Mouse (Mus musculus) cerebral cortex, adult 2 months (tissue): Measurements from ENCODE around the gene Celsr1.

Experiments used
- WGBS: fragments of 180-500 bp; shearing (Covaris S2); methylation state at CpG from one replicate; pipeline ENCODE4 v1.1.7; 2018; 5-methylcytosine and 5-hydroxymethylcytosine counted together

The Celsr1 gene

DNA sequence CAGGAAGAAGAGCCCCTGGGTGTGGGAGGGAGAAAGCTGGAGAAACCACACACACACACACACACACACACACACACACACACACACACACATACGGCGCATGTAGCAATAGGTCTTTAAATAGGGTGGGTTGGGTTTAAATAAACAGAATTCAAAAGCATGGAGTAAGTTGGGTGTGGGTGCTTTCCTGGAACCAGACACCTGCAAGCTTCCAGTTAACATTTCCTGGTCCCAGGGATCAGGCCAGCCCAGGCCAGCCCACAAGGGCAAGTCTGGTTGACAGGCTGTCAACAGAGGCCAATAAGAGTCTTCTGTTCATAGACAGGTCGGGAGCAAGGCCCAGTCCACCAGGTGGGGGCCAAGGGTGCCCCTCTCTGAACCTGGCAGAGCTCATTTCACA, 2.3 kb upstream of the Celsr1 start:
- WGBS: 79% methylated on average over 3 of the region's 3 CpGs

- WGBS: 32% methylated on average over 12 of the region's 12 CpGs
Observed at GRCm38 (mm10) chr15:86034781-86035360, 1.3 kb upstream of the Celsr1 start.

DNA sequence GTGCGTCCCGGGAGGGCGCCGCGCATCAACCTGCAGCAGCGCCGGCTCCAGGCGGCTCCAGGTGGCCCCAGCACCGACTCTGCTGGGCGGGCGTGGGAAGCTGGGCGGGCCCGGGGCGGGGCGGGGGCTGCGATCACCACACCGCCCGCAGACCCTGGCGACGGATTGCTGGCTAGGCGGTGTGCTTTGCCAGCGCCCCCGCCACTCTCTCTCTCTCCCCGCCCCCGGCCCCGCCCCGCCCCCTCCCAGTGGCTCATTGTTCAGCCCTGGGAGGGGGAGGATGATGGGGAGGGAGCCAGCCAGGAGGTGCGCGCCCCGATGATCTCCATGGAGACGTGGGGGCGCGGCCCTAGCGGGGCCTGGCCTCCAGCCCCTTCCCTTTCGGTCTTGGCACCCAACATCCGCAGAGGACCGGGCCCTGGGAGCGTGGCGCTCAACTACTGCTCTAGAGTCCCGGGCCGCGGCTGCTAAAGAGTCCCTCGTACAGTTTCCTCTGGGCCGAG, 495 bp upstream of the Celsr1 start:
- under 1% methylated on average over 44 of the region's 44 CpGs for WGBS

- 2% methylated on average over 38 of the region's 38 CpGs for WGBS
Observed at GRCm38 (mm10) chr15:86032811-86033190, 776 bp downstream of the Celsr1 start.

- 74% methylated on average over 14 of the region's 14 CpGs for WGBS
Observed at GRCm38 (mm10) chr15:86029981-86030380, 3.6 kb downstream of the Celsr1 start.

GRCm38 (mm10) chr15:86027871-86028270, 5.7 kb downstream of the Celsr1 start:
- WGBS: 85% methylated on average over 8 of the region's 8 CpGs

GRCm38 (mm10) chr15:86021971-86022370, 11.6 kb downstream of the Celsr1 start:
- WGBS: 83% methylated on average over 9 of the region's 9 CpGs

DNA sequence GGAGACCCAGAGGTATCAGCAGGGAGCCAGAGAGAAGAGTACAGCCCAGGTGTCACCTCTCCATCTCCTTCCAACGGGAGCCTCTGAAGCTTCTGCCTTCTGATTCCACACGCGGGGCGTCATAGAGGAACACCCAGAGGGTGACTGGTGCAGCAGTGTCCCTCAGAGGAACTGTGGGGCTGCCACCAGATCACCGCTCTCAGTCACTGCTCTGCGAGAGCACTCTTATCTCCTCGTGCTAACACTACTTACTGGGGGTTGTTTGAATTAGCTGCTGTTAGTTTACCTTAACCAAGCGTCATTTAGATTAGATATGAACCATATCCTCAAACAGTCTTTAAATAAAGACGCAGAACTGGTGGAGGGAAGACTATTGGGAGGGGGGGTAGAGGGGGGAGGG, 12.3 kb downstream of the Celsr1 start:
- 86% methylated on average over 9 of the region's 9 CpGs for WGBS

DNA sequence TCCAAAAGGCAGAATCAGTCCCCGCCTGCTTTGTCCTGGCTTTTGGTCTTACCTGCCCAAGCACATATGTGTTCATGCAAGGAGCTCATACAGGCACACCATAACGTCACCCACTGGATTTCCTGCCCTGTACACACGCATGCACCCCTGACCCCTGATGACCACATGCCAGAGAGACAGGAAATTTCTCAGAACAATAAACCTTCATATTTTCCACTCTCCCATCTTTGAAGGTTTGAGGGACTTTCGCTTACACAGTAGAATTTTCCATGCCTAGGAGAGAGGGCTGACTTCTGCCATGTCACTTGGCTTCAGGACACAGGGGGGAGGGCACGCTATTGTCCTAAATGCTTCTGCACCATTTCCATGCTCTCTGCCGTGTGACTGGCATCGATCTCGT, 13.6 kb downstream of the Celsr1 start:
- 65% methylated on average over 8 of the region's 8 CpGs for WGBS

DNA sequence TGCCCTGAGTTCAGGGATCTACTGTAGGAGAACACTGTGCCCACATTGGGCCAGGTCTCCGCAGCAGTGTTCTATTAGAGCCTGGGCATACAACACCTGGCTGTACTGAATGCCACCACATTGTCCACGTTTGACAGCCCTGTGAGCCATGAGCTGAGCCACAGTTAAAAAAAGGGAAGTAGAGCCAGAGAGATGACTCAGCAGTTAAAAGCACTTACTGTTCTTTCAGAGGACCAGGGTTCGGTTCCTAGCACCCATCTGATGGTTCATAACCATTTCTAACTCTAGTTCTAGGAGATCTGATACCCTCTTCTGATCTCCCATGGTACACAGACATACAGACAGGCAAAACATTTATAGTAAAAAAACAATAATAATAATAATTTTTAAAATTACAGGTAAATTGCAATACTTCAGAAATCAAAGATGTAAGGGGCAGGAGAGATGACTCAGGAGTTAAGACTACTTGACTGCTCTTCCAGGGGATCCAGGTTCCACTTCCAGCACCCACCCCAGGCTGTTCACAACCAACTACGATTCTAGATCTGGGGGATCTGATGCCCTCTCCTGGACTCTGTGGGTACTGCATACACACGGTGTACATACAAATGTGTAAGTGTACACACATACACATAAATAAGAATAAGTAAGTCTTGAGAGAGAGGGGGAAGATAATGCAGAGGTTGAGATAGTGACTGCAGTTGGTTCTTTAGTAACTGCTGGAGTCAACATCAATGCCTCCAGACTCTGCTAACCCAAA, 14.6 kb downstream of the Celsr1 start:
- WGBS: 97% methylated on average over 5 of the region's 5 CpGs

- WGBS: 95% methylated on average over 6 of the region's 6 CpGs
Observed at GRCm38 (mm10) chr15:86017336-86017735, 16.2 kb downstream of the Celsr1 start.

DNA sequence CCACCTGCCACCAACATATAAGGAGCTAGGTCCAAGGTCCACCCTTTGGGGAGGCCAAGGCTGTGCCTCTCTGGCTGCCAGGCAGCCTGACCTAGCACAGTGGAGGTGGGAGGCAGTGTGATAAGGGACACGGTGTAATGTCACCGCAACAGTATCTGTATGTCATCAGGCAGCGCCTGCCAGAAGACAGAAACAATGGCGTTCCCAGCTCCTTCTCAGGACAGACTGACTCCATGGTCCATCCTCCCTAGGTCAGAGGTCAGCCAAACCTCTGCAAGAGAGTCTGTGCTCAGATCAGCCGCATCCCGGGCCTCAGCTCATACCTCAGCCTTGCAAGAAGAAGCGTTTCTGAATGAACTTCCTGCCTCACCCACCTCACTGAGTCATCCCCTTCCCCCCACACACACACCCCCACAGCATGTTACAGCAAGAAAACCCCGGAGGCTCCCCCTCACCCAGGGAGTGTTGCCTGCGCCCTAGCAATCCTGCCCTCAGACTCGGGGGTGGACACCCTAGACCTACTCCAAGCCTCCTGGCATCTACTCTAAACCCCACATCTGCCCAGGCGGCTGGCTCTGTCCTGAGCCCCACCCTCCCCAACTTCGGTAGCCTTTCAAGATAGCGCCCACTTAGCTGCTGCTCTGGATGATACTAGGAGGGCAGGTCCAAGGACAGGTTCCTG, 17.6 kb downstream of the Celsr1 start:
- 54% methylated on average over 13 of the region's 13 CpGs for WGBS

- WGBS: 70% methylated on average over 7 of the region's 7 CpGs
Observed at GRCm38 (mm10) chr15:86015026-86015425, 18.6 kb downstream of the Celsr1 start.

- WGBS: 64% methylated on average over 10 of the region's 10 CpGs
Observed at GRCm38 (mm10) chr15:86013656-86014055, 19.9 kb downstream of the Celsr1 start.

DNA sequence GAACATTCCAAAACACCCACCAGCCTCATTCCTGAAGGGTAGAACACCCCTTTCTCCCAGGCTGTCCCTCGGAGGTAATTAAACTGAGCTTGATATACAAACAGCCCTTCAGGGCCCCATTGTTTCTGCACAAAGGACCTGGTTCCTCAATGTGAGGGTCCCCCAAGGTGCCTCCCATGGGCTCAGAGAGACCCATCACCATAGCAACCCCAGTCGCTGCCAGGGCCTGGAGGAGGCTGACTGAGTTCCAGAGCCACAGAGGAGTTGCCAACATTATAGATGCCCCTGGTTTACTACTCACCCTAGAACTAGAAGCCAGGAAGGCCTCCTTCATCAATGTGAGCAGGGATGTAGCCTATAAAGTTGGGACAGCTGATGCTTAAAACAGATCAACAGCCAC, 20.4 kb downstream of the Celsr1 start:
- WGBS: 58% methylated on average over 2 of the region's 2 CpGs

- 14% methylated on average over 6 of the region's 6 CpGs for WGBS
Observed at GRCm38 (mm10) chr15:86007690-86008121, 25.9 kb downstream of the Celsr1 start.

DNA sequence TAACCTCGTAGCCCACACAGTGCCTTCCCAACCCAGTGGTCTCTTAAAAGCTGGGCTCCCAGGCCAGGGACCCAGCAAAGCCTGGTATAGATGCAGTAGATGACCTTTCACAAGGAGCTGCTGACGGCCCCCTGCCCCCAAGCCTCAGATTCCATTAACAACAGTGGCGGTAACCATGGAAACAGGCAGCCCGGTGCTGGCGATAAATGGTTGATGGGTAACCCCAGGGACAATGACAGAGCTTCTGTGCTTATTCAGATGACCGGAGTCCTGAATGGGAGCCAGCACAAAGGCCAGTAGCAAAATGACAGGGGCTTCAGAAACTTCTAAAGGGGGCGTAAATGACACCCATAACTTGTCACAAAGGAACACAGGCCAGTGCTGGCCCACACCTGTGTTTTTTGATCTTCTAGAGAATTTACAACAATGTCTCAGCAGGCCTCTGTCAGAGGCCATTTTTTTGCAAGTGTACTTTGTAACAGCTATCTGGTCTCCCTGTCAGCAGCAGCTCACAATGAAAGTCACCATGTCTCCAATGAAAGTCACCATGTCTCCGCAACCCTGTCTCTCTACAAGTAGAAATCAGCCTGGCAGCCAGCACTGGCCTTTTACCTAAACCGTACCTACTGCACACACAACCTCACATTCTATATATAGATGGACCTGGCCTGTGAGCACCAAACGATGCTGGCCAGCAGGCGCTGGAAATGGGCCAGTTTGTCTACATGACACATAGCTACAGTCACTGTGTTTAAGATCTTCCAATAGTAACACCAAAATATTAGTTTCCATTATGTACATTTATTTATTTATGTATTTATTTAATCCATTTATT, 27.7 kb downstream of the Celsr1 start:
- 57% methylated on average over 11 of the region's 11 CpGs for WGBS

DNA sequence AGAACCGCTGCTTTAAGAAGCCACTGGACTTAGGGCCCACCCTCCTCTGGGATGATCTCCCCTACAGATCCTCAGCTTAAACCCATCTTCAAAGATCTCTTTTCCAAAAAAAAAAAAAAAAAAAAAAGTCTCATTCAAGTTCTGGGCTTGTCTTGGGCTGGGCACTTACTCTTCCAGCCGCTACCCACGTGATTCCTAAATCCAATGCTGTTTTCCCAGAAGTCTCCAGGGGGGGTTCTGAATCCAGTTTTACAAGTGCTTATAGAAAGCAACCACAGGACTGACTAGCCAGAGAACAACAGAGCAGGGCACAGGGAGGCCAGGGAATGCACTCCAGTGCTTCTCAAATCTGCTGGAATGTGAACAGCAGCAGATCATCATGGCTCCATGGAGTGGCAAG, 29.5 kb downstream of the Celsr1 start:
- 94% methylated on average over 3 of the region's 3 CpGs for WGBS

DNA sequence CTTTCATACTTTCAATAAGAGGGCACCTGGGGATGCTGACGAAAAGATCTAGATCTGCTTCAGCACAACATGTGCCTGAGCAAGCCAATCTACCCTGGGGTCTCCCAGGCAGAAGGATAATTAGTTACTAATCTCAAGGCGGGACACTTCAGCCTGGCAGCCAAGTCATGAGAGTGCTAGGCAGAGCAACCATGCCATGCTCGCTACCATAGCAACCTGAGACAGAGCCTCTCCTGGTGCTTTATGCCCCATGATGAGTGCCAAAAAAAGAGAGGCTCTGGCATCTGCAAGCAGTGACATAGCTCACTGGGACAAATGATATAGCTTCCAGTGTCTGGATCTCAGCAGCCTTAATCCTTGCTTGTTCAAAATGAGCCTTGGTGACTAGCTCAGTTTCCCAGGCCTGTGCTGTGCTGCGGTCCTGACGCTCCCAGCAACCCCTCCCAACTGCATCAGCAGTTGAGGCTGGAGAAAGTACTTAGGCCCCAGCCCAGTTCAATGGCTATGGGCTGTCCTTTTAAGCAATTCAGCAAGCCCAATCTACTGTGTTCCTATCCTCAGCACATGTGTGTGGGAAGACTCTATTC, 32.8 kb downstream of the Celsr1 start:
- WGBS: 58% methylated on average over 5 of the region's 5 CpGs

DNA sequence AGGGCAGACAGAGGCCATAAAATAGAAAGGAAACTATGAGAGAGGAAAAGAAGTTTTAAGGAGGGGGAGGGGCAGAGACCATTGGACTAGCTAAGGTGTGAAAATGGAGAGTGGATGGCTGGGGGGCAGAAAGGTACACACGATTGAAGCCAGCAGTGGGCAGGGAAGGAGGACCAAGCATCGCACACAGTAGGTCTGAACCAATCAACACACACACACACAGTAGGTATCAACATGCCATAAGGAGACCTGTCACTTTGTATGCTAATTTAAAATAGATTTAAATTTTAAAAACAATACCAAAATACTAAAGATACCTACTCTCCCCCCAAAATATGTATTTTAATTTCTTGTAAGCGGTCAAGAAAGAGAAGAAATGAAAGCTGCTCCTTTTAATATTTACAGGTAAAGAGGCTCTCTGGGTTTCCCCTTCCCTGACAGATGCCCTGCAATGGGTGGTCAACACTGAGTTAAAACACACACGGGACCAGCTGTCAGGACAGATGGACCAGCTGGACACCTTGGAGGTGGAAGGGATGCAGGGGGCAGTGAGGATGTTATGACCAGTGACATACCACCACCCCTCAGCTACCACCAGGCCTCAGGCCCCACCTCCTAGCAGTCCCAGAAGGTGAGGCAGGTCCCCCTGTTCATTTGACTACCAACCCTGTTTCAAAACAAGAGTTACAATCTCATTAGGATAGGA, 34.9 kb downstream of the Celsr1 start:
- WGBS: 85% methylated on average over 4 of the region's 4 CpGs
